Mouse (Mus musculus): ENCODE results near the gene Tmem239.

GRCm38 (mm10) chr2:130454748-130455370, 48.6 kb downstream of the Tmem239 start:
- no peak for TF ChIP-seq CTCF (IDR thresholded peaks at IDR 0.05; ENCODE audit: low read depth)
- no peak for TF ChIP-seq EP300 (IDR thresholded peaks at IDR 0.05; ENCODE audit: low read depth)

Data from liver, embryonic 14.5 days (tissue).